Mouse (Mus musculus): ENCODE results near the gene Rai1. TPM values are rescaled to one million over a fixed set of nuclear protein-coding genes. Genes with fewer than 3 reads are reported as not detected.

The Rai1 gene
- total and polyA plus RNA-seq, 3 experiments: 6.6 to 22.6 (median 15.4) TPM

- dilution Hi-C loops (cut with MboI; ENCODE audit: extremely low pct_ligation_motif_present, extremely low pct_unique_long_range_greater_than_20kb, low sequenced_read_pairs): no loop called here
- Histone ChIP-seq H3K9me3 (replicated peaks; ENCODE audit: low read length) (peaks cover 3% of the 10 kb centered on the region), H3K36me3 (replicated peaks in 1 of 2; ENCODE audit: control insufficient read depth in 1 of 2, insufficient read depth in 1 of 2, low read length in 1 of 2) (peaks cover 0 to 64% of the 10 kb centered on the region in 2 experiments), H3K4me3 (replicated peaks in 1 of 3; ENCODE audit: low read depth in 2 of 3, low read length in 2 of 3, poor library complexity in 1 of 3) (peak overlapping the region in 1 of 3 experiments; percentile 66), H3K9ac (ENCODE audit: insufficient read depth, low read depth) (no peak overlapping the region), H3K79me2 (replicated peaks; ENCODE audit: control insufficient read depth, extremely low read depth, insufficient read depth, poor library complexity, severe bottlenecking) (no peaks in the 10 kb centered on the region), H3K27me3 (replicated peaks) (no peaks in the 10 kb centered on the region), H3K4me2 (ENCODE audit: insufficient read depth, low read depth, poor library complexity, severe bottlenecking) (peak overlapping the region; percentile 71), H3K4me1 (ENCODE audit: control insufficient read depth in 1 of 2, insufficient read depth in 2 of 2) (peaks cover 0 to 5% of the 10 kb centered on the region in 2 experiments; a peak in 2 of 4 replicates), H3K27ac (ENCODE audit: insufficient read depth, low read depth) (no peak overlapping the region)
- no peak for TF ChIP-seq NELFE (IDR thresholded peaks at IDR 0.05; ENCODE audit: low read depth, low read length)
- no peak for TF ChIP-seq MEF2A (IDR thresholded peaks at IDR 0.05; ENCODE audit: borderline replicate concordance, low read depth, low read length)
- no peak for TF ChIP-seq SMC3 (IDR thresholded peaks at IDR 0.05; ENCODE audit: low read depth, low read length)
- TF ChIP-seq POLR2AphosphoS2 (IDR thresholded peaks at IDR 0.05; ENCODE audit: low read depth, low read length): no peak
- TF ChIP-seq NRF1 (IDR thresholded peaks at IDR 0.05; ENCODE audit: low read depth, low read length): no peak
- TF ChIP-seq CHD1 (IDR thresholded peaks at IDR 0.05; ENCODE audit: low read depth, low read length): no peak
- in situ Hi-C loops (cut with MboI; ENCODE audit: low pct_ligation_motif_present, low pct_unique_long_range_greater_than_20kb, low sequenced_read_pairs): no loop called here
- no peak for DNase-seq (ENCODE audit: extremely low read depth)
These were observed 72.3 kb downstream of the Rai1 start for GRCm38 (mm10) chr11:60176975-60177657.

GRCm38 (mm10) chr11:60178005-60178404, 73.2 kb downstream of the Rai1 start:
- Histone ChIP-seq H3K9me3 (replicated peaks; ENCODE audit: low read length) (peaks cover 3% of the 10 kb centered on the region), H3K4me1 (ENCODE audit: control insufficient read depth in 1 of 2, insufficient read depth in 2 of 2) (peaks cover 0 to 5% of the 10 kb centered on the region in 2 experiments; a peak in 2 of 4 replicates), H3K4me3 (replicated peaks in 1 of 3; ENCODE audit: low read depth in 2 of 3, low read length in 2 of 3, poor library complexity in 1 of 3) (no peak overlapping the region), H3K36me3 (replicated peaks in 1 of 2; ENCODE audit: control insufficient read depth in 1 of 2, insufficient read depth in 1 of 2, low read length in 1 of 2) (peaks cover 0 to 61% of the 10 kb centered on the region in 2 experiments), H3K9ac (ENCODE audit: insufficient read depth, low read depth) (no peak overlapping the region), H3K27ac (ENCODE audit: insufficient read depth, low read depth) (no peak overlapping the region), H3K27me3 (replicated peaks) (no peaks in the 10 kb centered on the region), H3K4me2 (ENCODE audit: insufficient read depth, low read depth, poor library complexity, severe bottlenecking) (no peak overlapping the region), H3K79me2 (replicated peaks; ENCODE audit: control insufficient read depth, extremely low read depth, insufficient read depth, poor library complexity, severe bottlenecking) (no peaks in the 10 kb centered on the region)
- in situ Hi-C loops (cut with MboI; ENCODE audit: low pct_ligation_motif_present, low pct_unique_long_range_greater_than_20kb, low sequenced_read_pairs) (no loop called here), dilution Hi-C loops (cut with MboI; ENCODE audit: extremely low pct_ligation_motif_present, extremely low pct_unique_long_range_greater_than_20kb, low sequenced_read_pairs) (no loop called here)
- TF ChIP-seq TCF12 (IDR thresholded peaks at IDR 0.05; ENCODE audit: low read depth, low read length) (no peak), NELFE (IDR thresholded peaks at IDR 0.05; ENCODE audit: low read depth, low read length) (no peak), MAFK (IDR thresholded peaks at IDR 0.05; ENCODE audit: insufficient replicate concordance, low read length) (no peak), EP300 (IDR thresholded peaks at IDR 0.05; ENCODE audit: low read length) (no peak), MYC (IDR thresholded peaks at IDR 0.05; ENCODE audit: low read depth, low read length) (no peak), ZKSCAN1 (IDR thresholded peaks at IDR 0.05; ENCODE audit: borderline replicate concordance, low read depth, low read length) (no peak), JUN (IDR thresholded peaks at IDR 0.05; ENCODE audit: insufficient read depth, low read depth, low read length) (no peak), USF1 (IDR thresholded peaks at IDR 0.05; ENCODE audit: low read depth, low read length) (no peak)
- DNase-seq (ENCODE audit: extremely low read depth): no peak

Data from CH12.LX (cell line).